Mouse (Mus musculus) B cell, adult 67 days (primary cell): ENCODE data around the gene Lrig3. TPM values are rescaled to one million over a fixed set of nuclear protein-coding genes. Genes with fewer than 3 reads are reported as not detected.

Experiments used
- total RNA-seq, 2 experiments: library from RNA; stranded (reverse); gene quantifications; 4 replicates each; pipeline ENCODE4 v1.2.4; 2023

The Lrig3 gene
- total RNA-seq: under 1 TPM in 1 of 2 experiments, not detected in 1; 0.58 TPM

GRCm38 (mm10) chr10:125965968-125966480 lies at the start of gene Lrig3:
Lrig3 (plus strand) TSS chr10:125966168.

